9 mouse cellular contexts compared by ENCODE assay signal in the genomic region with DNA sequence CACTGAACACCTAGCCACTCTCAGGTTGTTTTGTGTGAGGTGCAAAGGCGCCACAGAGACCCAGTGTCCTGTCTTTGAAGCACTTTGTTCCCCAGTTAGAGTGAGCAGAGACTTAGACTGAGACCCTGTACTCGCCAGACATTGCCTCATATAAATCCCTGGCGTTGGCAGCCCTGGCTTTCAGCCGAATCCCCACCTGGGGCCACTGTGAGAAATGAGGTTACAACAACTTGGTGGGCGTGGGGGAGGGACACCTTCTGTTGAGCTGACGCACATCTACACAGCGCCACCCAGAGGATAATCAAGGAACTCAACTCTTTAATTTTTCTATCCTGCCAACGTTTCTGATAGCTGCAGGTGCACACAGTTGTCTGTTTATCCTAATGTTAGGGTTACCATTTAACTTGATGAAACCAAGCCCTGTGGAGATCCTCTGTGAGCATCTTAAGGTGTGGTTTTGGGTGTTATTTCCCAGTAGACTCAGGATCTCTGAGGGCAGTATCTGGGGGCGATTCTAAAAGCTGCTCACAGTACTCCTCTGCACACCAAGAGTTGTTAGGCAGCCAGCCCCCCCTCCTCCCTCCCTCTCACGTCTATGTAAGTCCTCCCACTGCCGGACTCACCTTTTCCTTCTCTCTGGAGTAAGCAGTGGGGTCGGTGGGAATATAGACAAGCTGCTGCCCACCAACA. TPM values are rescaled to one million over a fixed set of nuclear protein-coding genes. Genes with fewer than 3 reads are reported as not detected.
DNase-seq lines count a peak whose midpoint lies in the region; ATAC-seq and TF ChIP-seq lines count a peak whose summit lies in the region.
"Had no signal": no experiment of that assay in that cellular context is flagged by ENCODE, and none has a peak within 500 bp of the region (broad histone marks: within the 10 kb centered on the region; RNA-seq: fewer than 3 reads in every experiment).

No protein-coding gene starts in this region.

- peaks cover 4% of the 10 kb centered on the region; the same call in 1 of the 2 replicates for H3K9me3 ChIP-seq in E14TG2a.4 (ENCODE audit: low read length)
- no peaks in the 10 kb centered on the region for H3K9me3 ChIP-seq in hindbrain, embryonic 10.5 days
- H3K9me3 ChIP-seq in limb, embryonic 15.5 days: no peaks in the 10 kb centered on the region
- H3K9me3 ChIP-seq in kidney, embryonic 14.5 days (ENCODE audit: control insufficient read depth, low read length): no peaks in the 10 kb centered on the region
- H3K9me3 ChIP-seq: megakaryocyte, embryonic 14.5 days had no signal

- H3K27me3 ChIP-seq in E14TG2a.4 (ENCODE audit: insufficient read depth, low read length): no peaks in the 10 kb centered on the region
- peaks cover 10% of the 10 kb centered on the region; the same call in 1 of the 2 replicates for H3K27me3 ChIP-seq in hindbrain, embryonic 10.5 days (ENCODE audit: insufficient read depth, poor library complexity, severe bottlenecking)
- H3K27me3 ChIP-seq in limb, embryonic 15.5 days: no peaks in the 10 kb centered on the region
- no peaks in the 10 kb centered on the region for H3K27me3 ChIP-seq in kidney, embryonic 14.5 days (ENCODE audit: control insufficient read depth, insufficient read depth, low read length)

- peak overlapping the region; percentile 10; the same call in 1 of the 2 replicates for H3K4me2 ChIP-seq in limb, embryonic 15.5 days
- H3K4me2 ChIP-seq in kidney, embryonic 14.5 days (replicated peaks; ENCODE audit: low read depth, low read length): no peak overlapping the region

- H3K36me3 ChIP-seq in E14TG2a.4 (ENCODE audit: insufficient read depth, low read length): no peaks in the 10 kb centered on the region
- no peaks in the 10 kb centered on the region for H3K36me3 ChIP-seq in hindbrain, embryonic 10.5 days
- no peaks in the 10 kb centered on the region for H3K36me3 ChIP-seq in limb, embryonic 15.5 days
- H3K36me3 ChIP-seq in kidney, embryonic 14.5 days (ENCODE audit: control insufficient read depth, insufficient read depth, low read length): no peaks in the 10 kb centered on the region

- H3K4me1 ChIP-seq in E14TG2a.4 (replicated peaks; ENCODE audit: low read depth, low read length): peaks cover 17% of the 10 kb centered on the region
- H3K4me1 ChIP-seq in cortical plate, adult 2 months (ENCODE audit: control insufficient read depth, insufficient read depth, low read length): peaks cover 6% of the 10 kb centered on the region; the same call in 1 of the 2 replicates
- H3K4me1 ChIP-seq in hindbrain, embryonic 10.5 days (replicated peaks): peaks cover 22% of the 10 kb centered on the region
- peaks cover 9% of the 10 kb centered on the region; the same call in 1 of the 2 replicates for H3K4me1 ChIP-seq in limb, embryonic 15.5 days
- no peaks in the 10 kb centered on the region for H3K4me1 ChIP-seq in kidney, embryonic 14.5 days (ENCODE audit: control insufficient read depth, insufficient read depth, low read length)

- peak overlapping the region; percentile 42 for H3K27ac ChIP-seq in cortical plate, adult 2 months (ENCODE audit: insufficient read depth, low read length)
- no peak overlapping the region for H3K27ac ChIP-seq in hindbrain, embryonic 10.5 days
- no peak overlapping the region for H3K27ac ChIP-seq in limb, embryonic 15.5 days
- no peak overlapping the region for H3K27ac ChIP-seq in kidney, embryonic 14.5 days (ENCODE audit: low read depth, low read length)

- DNase-seq in NIH3T3 (ENCODE audit: low read depth): peak; percentile 4
- peak; percentile 28 for DNase-seq in hindbrain, embryonic 10.5 days (ENCODE audit: low spot score)
- DNase-seq in right cerebral cortex, postnatal 25 days: peak; percentile 64
- DNase-seq in urinary bladder, postnatal 36 days (ENCODE audit: low spot score in 2 of 2): no peak

- 32% methylated on average over 12 of the region's 12 CpGs for WGBS in hindbrain, embryonic 10.5 days
- WGBS in limb, embryonic 15.5 days: 24% methylated on average over 12 of the region's 12 CpGs
- 28% methylated on average over 12 of the region's 12 CpGs for WGBS in kidney, embryonic 14.5 days

- no peak for TF ChIP-seq POLR2A in cortical plate, adult 2 months (IDR thresholded peaks at IDR 0.05; ENCODE audit: extremely low read depth, insufficient read depth, low read length)

- H3K4me3 ChIP-seq in E14TG2a.4 (replicated peaks; ENCODE audit: low read length): no peak overlapping the region
- H3K4me3 ChIP-seq in cortical plate, adult 2 months (ENCODE audit: insufficient read depth, low read length): no peak overlapping the region
- H3K4me3 ChIP-seq in hindbrain, embryonic 10.5 days: no peak overlapping the region
- no peak overlapping the region for H3K4me3 ChIP-seq in limb, embryonic 15.5 days
- no peak overlapping the region for H3K4me3 ChIP-seq in kidney, embryonic 14.5 days (ENCODE audit: low read length)
- H3K4me3 ChIP-seq: megakaryocyte, embryonic 14.5 days had no signal

- H3K9ac ChIP-seq in limb, embryonic 15.5 days: no peak overlapping the region
- H3K9ac ChIP-seq in kidney, embryonic 14.5 days (ENCODE audit: low read depth, low read length): no peak overlapping the region

- no peak for ATAC-seq in limb, embryonic 15.5 days (ENCODE audit: insufficient number of reproducible peaks, low FRiP score, low TSS enrichment, low read depth)
- no peak for ATAC-seq in kidney, embryonic 14.5 days (ENCODE audit: low FRiP score, low TSS enrichment)

- peak; percentile 67 for TF ChIP-seq CTCF in E14TG2a.4 (conservative IDR thresholded peaks at IDR 0.05; ENCODE audit: low read length)
- TF ChIP-seq CTCF in cortical plate, adult 2 months (IDR thresholded peaks at IDR 0.05; ENCODE audit: extremely low read depth, insufficient read depth, low read length): peak; percentile 71

RNA-seq across cellular contexts. Expression of gene Itprid1, which starts 32.6 kb away (rescaled TPM):
- 1.0 and 1.1 TPM in 2 replicates for polyA plus RNA-seq in cortical plate, adult 2 months (2012; rRNA removed)
- 0.07 and 0.15 TPM in 2 replicates for polyA plus RNA-seq in hindbrain, embryonic 10.5 days (2016; fragmentation: Nextera tagmentation; extraction: Ambion mirVana)
- 0.17 and 0.22 TPM in 2 replicates for polyA plus RNA-seq in limb, embryonic 15.5 days (2015; fragmentation: Nextera tagmentation; extraction: Ambion mirVana)
- not detected in 2 replicates for polyA plus RNA-seq in kidney, embryonic 14.5 days (2014; fragmentation: Nextera tagmentation; extraction: Ambion mirVana)

Comparison
In these comparisons a context has a peak if more than half of its experiments do, and no peak if none do; other contexts are left out.
1. DNase-seq: peak in NIH3T3 (single experiment), hindbrain, embryonic 10.5 days (single experiment) and right cerebral cortex, postnatal 25 days (single experiment); none in urinary bladder, postnatal 36 days (0 of 2).